Mouse (Mus musculus): ENCODE data around the gene Acss3.

The Acss3 gene

DNA sequence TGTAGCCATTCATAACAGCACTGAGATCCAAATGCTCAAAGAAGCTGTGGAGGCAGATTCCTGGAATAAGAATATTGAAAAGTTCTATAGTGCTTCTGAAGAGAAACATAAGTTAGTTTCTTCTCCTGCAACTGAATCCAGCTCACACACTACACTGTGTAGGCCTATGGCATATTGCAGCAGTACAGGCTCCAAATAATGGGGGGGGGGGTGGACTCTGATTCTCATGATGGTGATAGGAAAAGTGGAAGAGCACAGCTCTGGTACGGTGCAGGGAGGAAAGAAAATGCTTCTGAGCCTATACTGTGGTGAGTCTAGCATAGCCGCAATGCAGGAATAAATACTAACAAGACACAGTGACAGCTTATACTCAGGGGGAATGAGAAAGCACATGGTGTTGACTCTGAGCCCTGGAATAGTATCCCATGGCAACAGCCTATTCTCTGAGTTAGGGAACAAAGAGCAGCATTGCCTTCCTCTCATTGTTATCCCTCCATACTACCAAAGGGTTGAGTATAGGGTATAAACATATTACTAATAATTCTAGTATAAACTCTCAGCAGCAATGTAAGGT is 125.3 kb downstream of the Acss3 start:
- no peak for DNase-seq

DNA sequence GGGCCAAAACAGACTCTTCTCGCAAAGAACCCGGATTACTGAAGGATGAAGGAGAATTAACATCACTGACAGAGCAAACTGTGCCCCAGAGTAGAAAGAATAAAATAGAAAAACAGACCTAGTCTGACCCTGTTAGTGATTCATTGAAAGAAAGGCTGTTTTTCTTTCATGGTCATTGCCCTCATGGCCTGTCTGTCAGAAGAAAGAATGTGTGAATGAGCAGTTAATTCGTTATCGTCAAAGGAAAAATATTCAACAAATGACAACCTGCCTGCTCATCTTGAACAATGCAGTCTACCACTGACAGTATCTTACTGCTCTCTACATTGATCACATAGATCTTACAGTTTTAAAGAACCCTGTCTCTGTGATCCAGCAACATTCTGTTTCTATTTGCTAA is 134.0 kb downstream of the Acss3 start:
- DNase-seq = no peak

DNA sequence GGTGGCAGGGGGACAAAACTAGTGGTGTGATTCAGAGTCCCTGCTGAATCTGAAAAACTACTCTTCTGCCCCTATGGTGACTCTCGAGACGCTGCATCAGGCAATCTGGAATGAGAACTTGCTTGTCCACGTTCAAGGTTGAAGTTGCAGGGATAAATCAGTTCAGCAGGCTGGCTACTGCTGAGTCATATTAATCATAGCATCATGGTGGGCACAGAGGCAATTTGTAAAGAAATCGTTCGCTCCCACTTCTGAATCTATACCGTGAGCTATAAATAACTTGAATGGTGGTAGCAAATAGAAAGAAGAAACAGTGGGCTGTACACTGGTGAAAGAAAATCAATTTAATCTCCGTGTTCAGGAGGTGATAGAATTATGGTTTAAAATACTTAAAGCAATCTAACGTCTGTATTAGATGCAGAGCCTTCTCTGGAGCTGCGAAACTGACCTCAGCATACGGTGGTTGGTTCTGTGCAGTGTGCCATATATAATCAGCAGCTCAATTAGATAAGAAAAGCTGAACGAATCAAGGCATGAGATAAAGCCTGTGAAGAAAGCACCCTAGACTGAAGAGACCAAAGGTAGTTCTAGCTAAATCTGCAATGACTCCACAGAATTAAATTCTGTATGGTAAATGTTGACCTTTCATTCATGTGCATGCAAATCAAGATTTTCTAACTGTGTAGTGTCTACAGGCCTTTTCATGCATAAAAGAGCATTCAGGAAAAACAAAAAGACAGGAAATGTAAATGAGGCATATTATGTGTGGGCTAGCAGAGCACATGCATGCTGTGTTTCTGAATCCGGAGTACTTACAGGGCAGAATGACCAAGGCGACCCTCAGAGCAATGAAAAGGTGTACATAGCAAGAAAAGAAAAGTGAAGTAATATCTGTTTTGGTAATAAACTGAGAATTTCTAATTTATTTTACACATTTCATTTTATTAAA is 148.0 kb downstream of the Acss3 start:
- DNase-seq = no peak

GRCm38 (mm10) chr10:106959026-106959425 is 164.4 kb downstream of the Acss3 start:
- no peak for DNase-seq

DNA sequence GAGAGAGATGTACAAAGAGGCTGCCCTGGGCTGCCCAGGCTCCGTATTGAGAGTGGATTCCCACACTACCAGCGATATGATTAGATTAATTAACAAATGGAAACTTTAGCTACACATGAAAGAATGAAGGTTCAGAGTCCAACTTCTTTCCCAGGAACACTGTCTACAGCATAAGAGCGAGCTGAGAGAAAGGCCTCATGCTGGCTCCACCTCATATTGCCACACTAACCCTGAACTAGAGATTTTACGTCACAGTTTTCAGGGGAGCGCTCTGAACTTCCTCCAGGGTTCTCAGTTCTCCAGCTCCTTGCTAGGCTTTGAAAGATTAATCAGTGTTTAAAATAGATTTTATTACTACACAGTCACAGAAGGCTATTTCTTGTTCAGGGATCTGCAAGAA is 182.1 kb downstream of the Acss3 start:
- no peak for DNase-seq

DNA sequence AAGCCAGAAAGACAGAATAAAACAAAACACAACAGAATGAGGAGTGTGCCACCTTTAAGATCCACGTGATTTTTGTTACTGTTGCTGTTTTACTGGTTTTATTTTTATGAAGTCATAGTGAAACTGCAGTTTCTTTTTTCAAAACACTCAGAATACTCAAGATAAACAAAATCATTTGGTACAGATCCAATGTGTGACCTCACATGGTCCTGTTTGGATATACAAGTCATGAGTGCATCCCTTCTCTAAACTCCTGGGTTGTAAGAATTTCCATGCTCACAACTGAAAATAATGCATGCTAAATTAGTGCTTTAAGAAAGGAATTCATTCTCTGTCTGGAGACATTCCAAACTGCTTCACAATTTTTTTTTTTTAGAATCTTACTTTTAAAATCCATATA is 184.0 kb downstream of the Acss3 start:
- DNase-seq = no peak

DNA sequence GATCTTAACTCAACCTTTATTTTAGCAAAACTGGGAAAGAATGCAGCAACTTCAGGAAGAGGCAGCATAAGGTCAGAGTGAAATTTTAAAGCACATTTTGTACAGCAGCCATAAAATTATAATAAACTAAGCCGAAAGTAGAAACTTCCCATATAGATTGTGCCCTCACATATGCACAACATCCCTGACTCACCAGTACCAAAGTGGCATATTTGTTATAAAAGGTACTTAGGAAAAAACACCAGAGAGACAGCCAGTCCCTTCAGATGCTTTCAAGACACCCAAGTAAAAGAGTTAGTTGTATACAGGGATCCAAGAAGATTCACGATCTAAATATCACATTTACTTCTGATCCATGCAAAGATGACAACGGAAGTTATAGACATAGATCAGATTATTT is 184.6 kb downstream of the Acss3 start:
- no peak for DNase-seq

DNA sequence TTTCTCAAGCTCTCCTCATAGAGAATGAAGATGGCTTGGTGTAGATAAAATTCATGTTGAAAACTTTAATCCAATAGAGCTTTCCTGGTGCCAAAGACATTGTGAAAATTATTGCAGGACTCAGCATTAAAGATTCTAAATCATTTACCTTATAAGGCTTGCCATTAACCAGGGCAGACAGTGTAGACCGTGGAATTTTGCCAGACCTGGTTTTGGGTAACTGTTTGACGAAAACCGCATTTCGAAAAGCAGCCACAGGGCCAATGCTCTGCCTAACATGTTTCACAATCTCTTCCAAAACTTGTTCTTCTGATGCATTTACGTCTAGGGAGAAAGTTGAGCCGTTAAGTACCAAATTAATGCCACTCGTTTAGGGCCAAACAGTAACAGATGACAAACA is 186.5 kb downstream of the Acss3 start:
- no peak for DNase-seq

GRCm38 (mm10) chr10:106932571-106933073 is 190.8 kb downstream of the Acss3 start:
- no peak for DNase-seq

DNA sequence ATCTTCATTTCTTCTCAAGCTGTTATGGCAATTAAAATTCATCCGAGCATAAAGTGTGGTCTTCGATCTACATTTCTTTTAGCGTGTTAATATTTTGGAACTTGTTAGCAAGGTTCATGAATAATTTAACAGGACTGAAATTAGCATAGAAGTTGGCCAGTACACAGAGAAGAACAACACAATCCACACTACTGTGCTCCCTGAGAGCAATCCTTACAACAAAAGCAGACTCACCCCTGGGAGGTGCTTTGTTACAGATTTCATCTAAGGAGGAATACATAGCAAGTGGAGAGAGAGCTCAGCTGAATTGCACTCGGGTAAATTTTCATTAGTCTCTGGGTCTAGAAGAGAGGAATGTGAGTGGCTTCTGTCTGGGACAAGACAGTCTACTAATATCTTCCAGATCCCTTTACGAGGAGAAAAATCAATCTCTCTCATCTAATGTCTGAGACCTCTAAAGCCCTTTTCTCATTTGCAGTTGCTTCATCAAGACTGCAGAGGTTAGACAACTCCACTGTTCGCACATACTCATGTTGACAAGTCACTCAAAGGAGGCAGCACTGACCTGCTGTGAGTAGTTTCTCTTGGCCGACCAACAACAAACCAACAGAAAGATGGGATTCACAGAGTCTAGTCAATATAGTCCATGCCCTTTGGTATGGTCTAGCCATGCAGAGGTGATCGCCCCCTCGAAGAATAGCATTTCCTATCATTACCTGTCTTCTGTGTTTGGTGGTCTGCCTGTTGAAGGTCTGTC is 194.7 kb downstream of the Acss3 start:
- no peak for DNase-seq

- DNase-seq = no peak
Observed at GRCm38 (mm10) chr10:106924798-106925197, 198.7 kb downstream of the Acss3 start.

- DNase-seq = no peak
Observed at GRCm38 (mm10) chr10:106924334-106924733, 199.1 kb downstream of the Acss3 start.

DNA sequence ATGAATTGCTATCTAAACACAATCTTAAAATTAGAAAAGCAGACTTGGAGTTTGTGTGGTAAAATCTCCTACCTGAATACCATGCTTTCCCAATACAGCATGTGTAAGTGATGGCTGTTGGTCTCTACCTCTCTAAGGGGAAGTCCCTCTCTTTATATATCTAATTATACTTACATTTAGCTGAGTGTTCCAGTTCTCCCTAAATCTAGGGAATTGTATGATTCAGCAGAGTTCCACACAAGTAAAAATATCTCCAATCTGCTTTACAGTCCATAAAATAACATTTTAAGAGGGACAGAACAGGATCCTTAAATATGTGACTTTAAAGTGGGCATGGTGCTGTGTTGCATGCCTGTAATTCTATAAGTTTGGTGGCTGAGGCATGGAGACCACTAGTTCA is 208.6 kb downstream of the Acss3 start:
- no peak for DNase-seq

DNA sequence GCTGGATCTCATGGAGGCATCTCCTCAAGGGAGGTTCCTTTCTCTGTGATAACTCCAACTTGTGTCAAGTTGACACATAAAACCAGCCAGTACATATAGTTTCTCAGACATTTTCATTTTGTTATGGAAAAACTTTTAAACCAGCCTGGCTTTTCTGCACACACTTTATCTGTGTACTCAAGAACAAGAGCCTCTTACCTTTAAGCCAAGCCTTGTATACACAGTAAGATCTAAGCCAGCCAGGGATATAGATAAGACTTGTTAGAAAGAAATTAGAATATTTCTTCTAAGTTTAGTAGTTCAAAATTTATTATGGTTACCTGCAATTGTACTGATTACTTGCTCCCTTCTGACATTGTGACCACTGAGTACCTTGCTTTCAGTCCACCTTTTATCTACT is 209.2 kb downstream of the Acss3 start:
- DNase-seq = no peak

DNA sequence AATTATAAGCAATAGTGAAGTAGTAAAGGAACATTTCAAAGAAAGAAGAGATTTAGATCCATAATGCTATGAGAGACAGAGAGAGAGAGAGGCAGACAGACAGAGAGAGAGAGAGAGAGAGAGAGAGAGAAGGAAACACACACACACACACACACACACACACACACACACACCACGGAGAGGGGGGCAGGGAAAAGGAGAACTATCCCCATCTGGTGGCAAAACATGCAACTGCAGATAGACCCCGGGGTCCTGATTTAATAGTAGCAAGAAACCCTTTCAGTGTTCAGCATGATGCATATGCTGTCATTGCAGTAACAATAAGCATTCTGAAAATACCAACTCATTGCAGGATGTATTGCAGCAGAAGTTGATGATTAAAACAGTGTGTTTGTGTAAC is 210.4 kb downstream of the Acss3 start:
- no peak for DNase-seq

DNA sequence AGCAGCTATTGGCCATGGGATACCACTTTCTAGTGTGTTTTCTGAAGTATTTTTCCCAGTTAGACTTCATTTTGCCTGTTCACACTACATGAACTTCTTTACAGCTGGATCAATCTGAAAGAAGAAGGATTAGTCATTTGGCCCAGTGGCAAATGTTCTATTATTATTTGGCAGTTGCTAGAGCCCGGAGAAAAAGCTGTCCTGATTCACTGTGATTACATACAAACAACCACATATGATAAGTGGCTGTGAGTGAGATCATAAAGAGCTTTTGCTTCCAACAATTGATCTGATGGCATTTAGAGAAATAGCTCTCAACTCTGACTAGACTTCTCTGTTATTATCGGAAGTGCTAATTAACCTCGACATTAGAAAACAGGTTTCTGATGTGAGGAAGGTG is 213.4 kb downstream of the Acss3 start:
- no peak for DNase-seq

DNA sequence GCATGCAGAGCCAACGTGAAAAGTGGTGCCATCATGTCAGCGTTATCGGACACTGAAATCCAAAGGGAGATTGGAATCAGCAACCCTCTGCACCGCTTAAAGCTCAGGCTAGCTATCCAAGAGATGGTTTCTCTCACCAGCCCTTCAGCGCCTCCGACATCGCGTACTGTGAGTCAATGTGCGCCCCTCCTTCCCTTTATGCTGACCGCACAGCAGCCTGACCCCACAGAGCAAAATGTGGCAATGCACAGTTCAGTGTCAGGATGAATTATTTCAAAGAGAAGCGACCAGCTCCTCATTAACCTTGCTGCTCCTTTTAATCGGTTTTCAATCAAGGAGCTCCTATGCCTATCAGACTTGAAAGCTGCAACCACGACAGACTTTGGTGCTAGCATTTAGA is 227.1 kb downstream of the Acss3 start:
- no peak for DNase-seq

Data from thymus, adult 18-20 months (tissue).